Mouse (Mus musculus) liver, embryonic 12.5 days (tissue): ENCODE data around the gene Dnajc8. TPM values are rescaled to one million over a fixed set of nuclear protein-coding genes. Genes with fewer than 3 reads are reported as not detected.

Experiments
- ATAC-seq: fragments of 200-750 bp; cut with Nextera tagmentation; 2 replicates; pipeline ENCODE4 v1.8.0; 2017; ENCODE audit warnings: moderate number of reproducible peaks, mild to moderate bottlenecking, moderate library complexity
- H3K27ac ChIP-seq: fragments of 300-500 bp; sonication (generic); 2 replicates; pipeline ENCODE4 v1.5.1; 2016; ENCODE audit warnings: mild to moderate bottlenecking
- H3K27me3 ChIP-seq: fragments of 300-500 bp; sonication (generic); replicated peaks from 2 replicates; pipeline ENCODE4 v1.6.1; 2016; ENCODE audit warnings: mild to moderate bottlenecking, moderate library complexity
- H3K36me3 ChIP-seq: fragments of 300-500 bp; sonication (generic); 2 replicates; pipeline ENCODE4 v1.6.1; 2016; ENCODE audit warnings: mild to moderate bottlenecking, moderate library complexity
- H3K4me1 ChIP-seq: fragments of 300-500 bp; sonication (generic); 2 replicates; pipeline ENCODE4 v1.6.1; 2016
- H3K4me2 ChIP-seq: fragments of 300-500 bp; sonication (generic); 2 replicates; pipeline ENCODE4 v1.6.1; 2016; ENCODE audit warnings: mild to moderate bottlenecking, moderate library complexity
- H3K4me3 ChIP-seq: fragments of 300-500 bp; sonication (generic); 2 replicates; pipeline ENCODE4 v1.5.1; 2016; ENCODE audit warnings: mild to moderate bottlenecking, moderate library complexity
- H3K9ac ChIP-seq: fragments of 300-500 bp; sonication (generic); 2 replicates; pipeline ENCODE4 v1.6.1; 2016; ENCODE audit warnings: mild to moderate bottlenecking, moderate library complexity
- H3K9me3 ChIP-seq: fragments of 300-500 bp; sonication (generic); replicated peaks from 2 replicates; pipeline ENCODE4 v1.6.1; 2016; ENCODE audit warnings: mild to moderate bottlenecking, moderate library complexity
- WGBS: fragments of 180-500 bp; shearing (Covaris S2); methylation state at CpG from one replicate; pipeline ENCODE4 v1.1.7; 2016; ENCODE audit not compliant: insufficient replicate concordance; 5-methylcytosine and 5-hydroxymethylcytosine counted together
- polyA plus RNA-seq: library from polyadenylated mRNA; unstranded; fragments of >200 nt; fragmentation: Nextera tagmentation; extraction: Ambion mirVana; gene quantifications from 2 replicates; pipeline ENCODE4 v1.2.1, GENCODE M21; 2016

Gene Dnajc8
- polyA plus RNA-seq, 1 experiment from 2014 or later = 143 TPM

GRCm38 (mm10) chr4:132524321-132524741 is 11.0 kb upstream of the Dnajc8 start:
- Histone ChIP-seq H3K4me3 (no peak overlapping the region), H3K4me1 (peaks cover 60% of the 10 kb centered on the region), H3K9ac (peak overlapping the region; percentile 29; the same call in 1 of the 2 replicates), H3K4me2 (peak overlapping the region; percentile 26; the same call in 1 of the 2 replicates), H3K27ac (peak overlapping the region; percentile 66), H3K27me3 (no peaks in the 10 kb centered on the region), H3K9me3 (no peaks in the 10 kb centered on the region), H3K36me3 (peaks cover 16% of the 10 kb centered on the region)
- 42% methylated on average over 11 of the region's 11 CpGs for WGBS
- no peak for ATAC-seq

GRCm38 (mm10) chr4:132524808-132525207 is 10.5 kb upstream of the Dnajc8 start:
- H3K9me3 ChIP-seq = no peaks in the 10 kb centered on the region
- H3K4me3 ChIP-seq = no peak overlapping the region
- 48% methylated on average over 6 of the region's 6 CpGs for WGBS
- H3K9ac ChIP-seq = peak overlapping the region; percentile 29; the same call in 1 of the 2 replicates
- peaks cover 20% of the 10 kb centered on the region for H3K36me3 ChIP-seq
- no peaks in the 10 kb centered on the region for H3K27me3 ChIP-seq
- peak overlapping the region; percentile 26 for H3K4me2 ChIP-seq
- ATAC-seq = peak; percentile 73
- H3K4me1 ChIP-seq = peaks cover 64% of the 10 kb centered on the region
- H3K27ac ChIP-seq = peak overlapping the region; percentile 66

- ATAC-seq = no peak
- H3K36me3 ChIP-seq = peaks cover 38% of the 10 kb centered on the region
- H3K4me2 ChIP-seq = no peak overlapping the region
- H3K27ac ChIP-seq = peak overlapping the region; percentile 55
- no peaks in the 10 kb centered on the region for H3K9me3 ChIP-seq
- no peak overlapping the region for H3K4me3 ChIP-seq
- H3K27me3 ChIP-seq = no peaks in the 10 kb centered on the region
- 36% methylated on average over 2 of the region's 2 CpGs for WGBS
- H3K4me1 ChIP-seq = peaks cover 76% of the 10 kb centered on the region
- no peak overlapping the region for H3K9ac ChIP-seq
These were observed 8.7 kb upstream of the Dnajc8 start for GRCm38 (mm10) chr4:132526678-132527077.

GRCm38 (mm10) chr4:132527917-132528522 is 7.3 kb upstream of the Dnajc8 start:
- no peak for ATAC-seq
- Histone ChIP-seq H3K4me1 (peaks cover 81% of the 10 kb centered on the region), H3K4me2 (no peak overlapping the region), H3K4me3 (no peak overlapping the region), H3K27ac (peak overlapping the region; percentile 67), H3K9me3 (no peaks in the 10 kb centered on the region), H3K27me3 (no peaks in the 10 kb centered on the region), H3K9ac (no peak overlapping the region), H3K36me3 (peaks cover 40% of the 10 kb centered on the region)
- WGBS = 64% methylated on average over 8 of the region's 8 CpGs

- Histone ChIP-seq H3K27me3 (no peaks in the 10 kb centered on the region), H3K9ac (peak overlapping the region; percentile 97), H3K4me2 (peak overlapping the region; percentile 88), H3K4me3 (0 out of 2 replicates have a peak overlapping the region, but pooled peaks have one; percentile 23), H3K27ac (peak overlapping the region; percentile 99), H3K36me3 (peaks cover 40% of the 10 kb centered on the region), H3K4me1 (peaks cover 78% of the 10 kb centered on the region), H3K9me3 (no peaks in the 10 kb centered on the region)
- ATAC-seq = no peak
- 24% methylated on average over 4 of the region's 4 CpGs for WGBS
These were observed 6.0 kb upstream of the Dnajc8 start for GRCm38 (mm10) chr4:132529344-132529743.

- peaks cover 40% of the 10 kb centered on the region for H3K36me3 ChIP-seq
- WGBS = 27% methylated on average over 20 of the region's 20 CpGs
- H3K27ac ChIP-seq = peak overlapping the region; percentile 99
- H3K9me3 ChIP-seq = no peaks in the 10 kb centered on the region
- H3K27me3 ChIP-seq = no peaks in the 10 kb centered on the region
- peak overlapping the region; percentile 88 for H3K4me2 ChIP-seq
- H3K4me3 ChIP-seq = peak overlapping the region; percentile 97
- peak overlapping the region; percentile 97 for H3K9ac ChIP-seq
- H3K4me1 ChIP-seq = peaks cover 77% of the 10 kb centered on the region
- peak; percentile 86 for ATAC-seq
These were observed 5.1 kb upstream of the Dnajc8 start for GRCm38 (mm10) chr4:132530033-132530804.

GRCm38 (mm10) chr4:132532496-132532895 is 2.9 kb upstream of the Dnajc8 start:
- H3K27me3 ChIP-seq = no peaks in the 10 kb centered on the region
- H3K9ac ChIP-seq = peak overlapping the region; percentile 97
- peak overlapping the region; percentile 97 for H3K4me3 ChIP-seq
- H3K36me3 ChIP-seq = peaks cover 48% of the 10 kb centered on the region
- peak overlapping the region; percentile 99 for H3K27ac ChIP-seq
- 3% methylated on average over 5 of the region's 5 CpGs for WGBS
- no peaks in the 10 kb centered on the region for H3K9me3 ChIP-seq
- peak overlapping the region; percentile 88 for H3K4me2 ChIP-seq
- peaks cover 75% of the 10 kb centered on the region for H3K4me1 ChIP-seq
- peak; percentile 31 for ATAC-seq

GRCm38 (mm10) chr4:132532981-132533916 is 2.1 kb upstream of the Dnajc8 start, which contains the start of gene Atpif1:
Atpif1 (minus strand) TSS chr4:132533659.
- H3K4me3 ChIP-seq = peak within 1 kb of the TSS; percentile 97
- peak within 1 kb of the TSS; percentile 99 for H3K27ac ChIP-seq
- peaks cover 76% of the 10 kb centered on the region for H3K4me1 ChIP-seq
- no peaks in the 10 kb centered on the region for H3K9me3 ChIP-seq
- H3K9ac ChIP-seq = peak within 1 kb of the TSS; percentile 97
- no peaks in the 10 kb centered on the region for H3K27me3 ChIP-seq
- peaks cover 50% of the 10 kb centered on the region for H3K36me3 ChIP-seq
- under 1% methylated on average over 63 of the region's 63 CpGs for WGBS
- H3K4me2 ChIP-seq = peak within 1 kb of the TSS; percentile 88
- peak; percentile 76 for ATAC-seq

GRCm38 (mm10) chr4:132539481-132539880 is 4.1 kb downstream of the Dnajc8 start:
- Histone ChIP-seq H3K4me2 (no peak overlapping the region), H3K27me3 (no peaks in the 10 kb centered on the region), H3K9me3 (no peaks in the 10 kb centered on the region), H3K4me1 (peaks cover 52% of the 10 kb centered on the region), H3K4me3 (no peak overlapping the region), H3K9ac (no peak overlapping the region), H3K36me3 (peaks cover 77% of the 10 kb centered on the region), H3K27ac (no peak overlapping the region)
- ATAC-seq = no peak
- 89% methylated on average over 5 of the region's 5 CpGs for WGBS

GRCm38 (mm10) chr4:132541413-132541812 is 6.1 kb downstream of the Dnajc8 start:
- WGBS = 92% methylated on average over 4 of the region's 4 CpGs
- peak overlapping the region; percentile 40; the same call in 1 of the 2 replicates for H3K27ac ChIP-seq
- no peak overlapping the region for H3K4me2 ChIP-seq
- no peak overlapping the region for H3K4me3 ChIP-seq
- H3K9me3 ChIP-seq = no peaks in the 10 kb centered on the region
- H3K4me1 ChIP-seq = peaks cover 41% of the 10 kb centered on the region
- no peak for ATAC-seq
- no peaks in the 10 kb centered on the region for H3K27me3 ChIP-seq
- peaks cover 96% of the 10 kb centered on the region for H3K36me3 ChIP-seq
- no peak overlapping the region for H3K9ac ChIP-seq

- no peak for ATAC-seq
- no peaks in the 10 kb centered on the region for H3K27me3 ChIP-seq
- peak overlapping the region; percentile 47; the same call in 1 of the 2 replicates for H3K27ac ChIP-seq
- H3K4me2 ChIP-seq = no peak overlapping the region
- H3K9ac ChIP-seq = no peak overlapping the region
- H3K4me3 ChIP-seq = no peak overlapping the region
- H3K36me3 ChIP-seq = peaks cover 98% of the 10 kb centered on the region
- no peaks in the 10 kb centered on the region for H3K9me3 ChIP-seq
- peaks cover 28% of the 10 kb centered on the region for H3K4me1 ChIP-seq
- 28% methylated on average over 1 of the region's 1 CpGs for WGBS
These were observed 7.4 kb downstream of the Dnajc8 start for GRCm38 (mm10) chr4:132542724-132543123.
